Mouse (Mus musculus) C2C12 (cell line): ENCODE measurements around the gene Gucd1.

Source experiments
- CEBPB ChIP-seq: IDR thresholded peaks from one replicate; pipeline ENCODE4 v1.6.1; 2011; ENCODE audit warnings: low read depth, mild to moderate bottlenecking, control low read depth, moderate library complexity
- CTCF ChIP-seq: IDR thresholded peaks from one replicate; pipeline ENCODE4 v1.5.1; 2011; ENCODE audit not compliant: control insufficient read depth, insufficient read depth, insufficient read length
- MAX ChIP-seq: IDR thresholded peaks from one replicate; pipeline ENCODE4 v1.6.1; 2011; ENCODE audit warnings: mild to moderate bottlenecking, control low read depth

GRCm38 (mm10) chr10:75517073-75517757 lies 557 bp downstream of the Gucd1 start, which contains the start of gene Snrpd3:
- TF ChIP-seq CTCF (no peak), CEBPB (no peak), MAX (no peak)
